Mouse (Mus musculus) cortical plate, adult 2 months (tissue): ENCODE measurements around the gene Dab1. TPM values are rescaled to one million over a fixed set of nuclear protein-coding genes. Genes with fewer than 3 reads are reported as not detected.

Source experiments
- H3K27ac ChIP-seq: fragments of 200-500 bp; 2 replicates; pipeline ENCODE4 v1.5.1; 2012; ENCODE audit warnings: low read length, control low read depth, inconsistent platforms; ENCODE audit not compliant: insufficient read depth
- H3K4me1 ChIP-seq: fragments of 200-500 bp; 2 replicates; pipeline ENCODE4 v1.6.1; 2011; ENCODE audit warnings: low read length; ENCODE audit not compliant: control insufficient read depth, insufficient read depth
- H3K4me3 ChIP-seq: fragments of 200-500 bp; 2 replicates; pipeline ENCODE4 v1.5.1; 2011; ENCODE audit warnings: mild to moderate bottlenecking, low read length, control low read depth; ENCODE audit not compliant: insufficient read depth
- CTCF ChIP-seq: fragments of 200-500 bp; IDR thresholded peaks from 2 replicates; pipeline ENCODE4 v1.5.1; 2011; ENCODE audit warnings: mild to moderate bottlenecking, control low read depth, low read length; ENCODE audit not compliant: insufficient read depth; ENCODE audit errors: extremely low read depth
- POLR2A ChIP-seq: fragments of 200-500 bp; IDR thresholded peaks from 2 replicates; pipeline ENCODE4 v1.6.1; 2011; ENCODE audit warnings: mild to moderate bottlenecking, low read length, control low read depth; ENCODE audit not compliant: insufficient read depth; ENCODE audit errors: extremely low read depth
- polyA plus RNA-seq: library from polyadenylated mRNA; depleted of rRNA; stranded (reverse); fragments of >200 nt; gene quantifications from 2 replicates; pipeline ENCODE4 v1.2.3, GENCODE M21; 2012

Dab1 gene
- polyA plus RNA-seq, 1 experiment, result 42.9 TPM

DNA sequence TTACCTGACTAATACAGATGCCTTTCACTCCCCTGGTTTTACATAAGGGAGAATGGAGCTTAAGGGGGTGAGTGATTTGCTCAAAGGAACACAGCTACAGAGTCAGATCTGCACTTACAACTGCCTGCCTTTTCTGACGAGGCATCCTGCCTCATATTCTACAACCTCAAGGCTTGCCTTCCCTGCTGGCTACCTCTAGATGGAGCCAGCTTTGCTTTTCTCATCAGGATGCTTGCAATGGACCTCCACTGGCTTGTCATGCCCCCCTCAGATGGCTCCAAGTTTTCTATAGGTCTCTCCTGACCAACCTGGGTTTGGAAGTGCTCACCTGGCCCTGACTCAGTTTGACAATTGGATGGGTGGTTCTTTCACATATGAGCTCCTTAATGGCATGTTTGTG, 238.0 kb downstream of the Dab1 start:
- H3K27ac ChIP-seq, result no peak overlapping the region
- no peak overlapping the region for H3K4me3 ChIP-seq
- TF ChIP-seq POLR2A (no peak), CTCF (peak; percentile 54)
- H3K4me1 ChIP-seq, result peaks cover 3% of the 10 kb centered on the region; the same call in 1 of the 2 replicates

- TF ChIP-seq CTCF (no peak), POLR2A (no peak)
- H3K27ac ChIP-seq, result no peak overlapping the region
- no peaks in the 10 kb centered on the region; the same call in 1 of the 2 replicates for H3K4me1 ChIP-seq
- no peak overlapping the region for H3K4me3 ChIP-seq
Measured at GRCm38 (mm10) chr4:103875564-103875963, 256.4 kb downstream of the Dab1 start.

DNA sequence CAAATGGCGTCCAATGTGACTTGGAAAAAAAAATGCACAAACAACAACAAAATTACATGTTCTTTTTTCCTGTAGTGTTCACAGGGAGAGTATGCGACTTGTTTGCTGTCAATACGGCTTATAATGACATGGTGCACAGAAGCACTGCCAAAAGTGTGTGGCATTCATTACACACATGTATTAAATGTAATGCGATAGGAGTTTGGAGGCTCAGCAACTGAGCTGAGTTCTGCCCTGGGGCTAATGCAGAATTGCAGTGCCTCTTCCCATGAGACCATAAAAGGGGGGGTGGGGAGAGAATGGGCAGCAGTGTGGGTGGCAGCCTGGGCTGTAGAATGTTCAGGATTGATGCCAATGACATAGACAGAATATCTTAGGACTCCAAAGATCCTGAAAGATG, 259.7 kb downstream of the Dab1 start:
- Histone ChIP-seq H3K27ac (no peak overlapping the region), H3K4me3 (no peak overlapping the region)

GRCm38 (mm10) chr4:103881641-103882040, 262.5 kb downstream of the Dab1 start:
- peak overlapping the region; percentile 62; the same call in 1 of the 2 replicates for H3K27ac ChIP-seq
- TF ChIP-seq POLR2A, result no peak
- TF ChIP-seq CTCF, result no peak
- H3K4me3 ChIP-seq, result no peak overlapping the region
- peaks cover 3% of the 10 kb centered on the region for H3K4me1 ChIP-seq

More for the DNA sequence above, 259.7 kb downstream of the Dab1 start:
- peaks cover 2% of the 10 kb centered on the region for H3K4me1 ChIP-seq
- TF ChIP-seq POLR2A, result no peak
- TF ChIP-seq CTCF, result no peak

DNA sequence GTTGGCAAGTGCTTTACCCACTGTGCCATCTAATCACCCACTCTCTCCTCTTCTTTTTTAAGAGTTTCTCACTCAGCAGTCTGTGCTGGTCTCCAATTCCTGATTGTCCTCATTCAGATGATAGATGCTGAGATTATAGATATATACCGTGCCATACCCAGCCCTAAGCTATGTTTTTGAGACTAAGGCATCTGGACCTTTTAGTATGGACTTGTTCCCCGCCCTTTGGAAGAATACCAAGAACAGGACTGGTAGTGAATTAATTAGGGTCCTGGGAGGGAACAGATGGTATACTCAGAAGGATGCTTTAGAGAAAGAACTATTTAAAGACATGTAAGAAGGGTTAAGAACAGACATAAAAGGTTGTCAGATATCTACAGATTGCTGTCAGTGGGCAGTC, 268.9 kb downstream of the Dab1 start:
- Histone ChIP-seq H3K4me1 (peaks cover 6% of the 10 kb centered on the region), H3K4me3 (no peak overlapping the region), H3K27ac (no peak overlapping the region; the same call in 1 of the 2 replicates)
- no peak for TF ChIP-seq POLR2A
- no peak for TF ChIP-seq CTCF

DNA sequence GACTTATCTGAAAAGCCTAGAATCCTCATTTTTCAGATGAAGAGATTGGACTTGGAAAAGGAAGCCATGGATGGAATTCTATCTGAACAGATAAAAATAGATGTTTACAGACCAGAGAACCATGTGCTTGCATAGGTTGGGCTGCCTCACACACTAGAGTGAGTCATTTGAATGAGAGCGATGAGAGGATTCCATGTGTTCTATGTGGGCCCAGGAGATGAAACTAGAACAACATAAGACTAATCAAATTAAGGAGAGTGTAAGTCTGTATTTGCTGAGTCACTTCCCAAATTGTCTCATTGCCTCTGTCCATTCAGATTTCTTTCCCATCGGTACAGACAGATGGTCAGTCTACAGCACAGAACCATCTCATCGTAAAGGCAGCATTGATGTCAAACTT, 270.0 kb downstream of the Dab1 start:
- Histone ChIP-seq H3K27ac (no peak overlapping the region), H3K4me3 (no peak overlapping the region), H3K4me1 (peaks cover 6% of the 10 kb centered on the region)
- TF ChIP-seq CTCF (no peak), POLR2A (no peak)

DNA sequence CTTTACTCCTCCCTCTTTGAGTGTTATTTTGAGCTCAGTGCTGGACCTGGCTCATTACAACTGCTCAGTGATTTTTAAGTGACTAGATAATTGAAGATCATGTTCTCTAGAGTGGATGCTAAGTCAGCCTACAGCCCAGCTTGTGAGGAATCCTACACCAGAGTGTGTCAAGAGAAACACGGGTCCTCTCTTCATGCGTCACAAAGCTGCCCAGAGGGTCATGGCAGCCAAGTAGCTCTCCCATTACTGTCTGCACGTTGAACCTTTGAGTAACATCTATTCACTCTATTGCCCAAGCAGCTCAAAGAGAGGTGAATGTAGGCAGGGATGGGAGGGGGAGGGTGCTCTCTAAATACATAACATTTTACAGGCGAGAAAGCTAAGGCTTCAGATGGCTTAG, 277.6 kb downstream of the Dab1 start:
- peaks cover 7% of the 10 kb centered on the region for H3K4me1 ChIP-seq
- H3K4me3 ChIP-seq, result no peak overlapping the region
- no peak overlapping the region for H3K27ac ChIP-seq
- TF ChIP-seq POLR2A (no peak), CTCF (no peak)

- Histone ChIP-seq H3K27ac (no peak overlapping the region), H3K4me1 (peaks cover 7% of the 10 kb centered on the region), H3K4me3 (no peak overlapping the region)
- TF ChIP-seq CTCF (no peak), POLR2A (no peak)
Measured at GRCm38 (mm10) chr4:103897702-103898101, 278.5 kb downstream of the Dab1 start.

DNA sequence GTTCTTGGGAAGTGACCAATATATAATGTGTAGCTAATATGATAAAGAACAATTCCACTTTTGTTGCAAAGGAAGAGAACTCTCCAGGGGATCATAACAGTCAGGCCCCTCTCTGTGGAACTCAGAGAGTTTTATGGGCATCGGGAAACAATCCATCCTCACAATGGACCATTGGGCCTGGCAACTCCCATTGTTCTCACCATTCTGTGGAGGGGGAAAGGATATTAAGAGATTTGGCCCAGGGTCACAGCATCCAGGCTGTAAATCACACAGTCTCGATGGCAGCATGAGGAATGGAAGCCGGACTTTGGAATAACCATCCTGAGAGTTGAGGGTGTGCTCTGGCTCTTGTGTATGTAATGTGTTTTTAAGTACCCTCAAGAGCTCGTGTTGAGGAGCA, 292.3 kb downstream of the Dab1 start:
- Histone ChIP-seq H3K27ac (no peak overlapping the region), H3K4me1 (no peaks in the 10 kb centered on the region), H3K4me3 (no peak overlapping the region)
- TF ChIP-seq POLR2A (no peak), CTCF (no peak)

- Histone ChIP-seq H3K27ac (no peak overlapping the region), H3K4me1 (no peaks in the 10 kb centered on the region), H3K4me3 (no peak overlapping the region)
- no peak for TF ChIP-seq POLR2A
- no peak for TF ChIP-seq CTCF
Measured at GRCm38 (mm10) chr4:103912071-103912470, 292.9 kb downstream of the Dab1 start.
